Mouse (Mus musculus) testis, postnatal 10 days (tissue): ENCODE measurements around the gene Epor.

Source experiments
- DNase-seq: peaks from one replicate; pipeline ENCODE4 v3.0.0; 2021; ENCODE audit warnings: low spot score

The Epor gene

GRCm38 (mm10) chr9:21968883-21969282, 5.6 kb upstream of the Epor start:
- no peak for DNase-seq

GRCm38 (mm10) chr9:21962416-21963059, 768 bp downstream of the Epor start:
- peak; percentile 74 for DNase-seq

GRCm38 (mm10) chr9:21962010-21962409, 1.3 kb downstream of the Epor start:
- no peak for DNase-seq

DNA sequence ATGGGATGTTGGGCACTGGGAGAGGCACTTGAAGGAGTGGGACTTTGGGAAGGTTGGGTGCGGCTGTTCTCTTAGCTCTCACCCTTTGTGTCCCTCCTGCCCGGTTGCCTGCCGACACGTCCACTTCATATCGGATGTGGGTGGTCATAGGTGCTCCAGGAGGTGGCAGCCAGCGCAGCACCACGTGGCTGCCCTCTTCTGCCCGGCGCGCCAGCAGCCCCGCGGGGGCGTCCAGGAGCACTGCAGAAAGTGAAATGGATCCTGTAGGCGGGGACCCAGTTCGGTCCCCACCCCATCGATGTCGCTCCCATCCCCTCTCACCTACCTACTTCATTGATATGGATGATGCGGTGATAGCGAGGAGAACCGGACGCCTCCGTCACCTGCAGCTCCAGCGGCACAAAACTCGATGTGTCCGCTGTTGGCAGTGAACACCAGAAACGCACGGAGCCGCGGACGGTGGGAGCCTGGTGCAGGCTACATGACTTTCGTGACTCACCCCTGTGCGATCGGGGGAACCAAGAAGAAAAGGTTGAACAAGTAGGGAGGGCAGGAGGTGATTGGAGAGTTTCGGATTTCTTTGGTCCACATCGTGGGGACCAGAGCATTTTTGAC, 1.8 kb downstream of the Epor start:
- DNase-seq, result no peak

- DNase-seq, result no peak
Observed at GRCm38 (mm10) chr9:21960558-21961208, 2.6 kb downstream of the Epor start.

DNA sequence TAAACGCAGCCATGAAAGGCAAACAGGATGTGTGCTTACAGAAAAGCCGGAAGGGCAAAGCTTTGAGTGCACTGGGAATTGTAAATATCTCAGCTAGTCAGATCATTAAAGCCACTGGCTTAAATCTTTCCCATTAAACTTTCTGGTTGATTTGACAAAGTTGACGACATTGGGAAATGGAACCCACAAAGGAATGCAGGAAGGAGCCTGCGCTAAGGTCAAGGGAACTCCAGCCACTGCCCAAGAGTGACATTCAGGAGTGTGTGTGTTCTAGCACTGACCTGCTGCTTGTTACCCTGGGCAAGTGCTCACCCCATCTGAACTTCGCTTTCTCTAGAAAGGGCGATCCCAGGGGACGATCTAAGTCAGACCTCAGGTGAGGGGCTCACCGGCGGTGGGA, 3.2 kb downstream of the Epor start:
- DNase-seq, result no peak

- DNase-seq, result no peak
Observed at GRCm38 (mm10) chr9:21959244-21959643, 4.1 kb downstream of the Epor start.

DNA sequence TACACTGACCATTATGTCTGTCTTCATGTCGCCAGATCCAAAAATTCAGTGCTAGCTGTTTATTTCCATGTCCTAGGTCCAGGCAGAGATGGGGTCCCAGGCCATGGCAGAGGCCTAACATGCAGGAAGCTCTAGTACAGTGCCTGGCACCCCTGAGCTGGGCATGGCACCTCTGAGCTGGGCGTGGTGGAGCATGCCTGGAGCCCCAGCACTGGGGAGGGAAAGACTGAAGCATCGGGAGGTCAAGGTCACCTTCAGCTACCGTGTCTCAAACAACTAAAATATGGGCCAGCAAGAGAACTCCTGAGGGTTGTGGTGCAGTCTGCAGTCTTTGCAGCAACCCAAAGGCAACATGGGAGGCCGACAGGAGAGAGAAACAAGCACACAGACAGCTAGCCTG, 4.9 kb downstream of the Epor start:
- no peak for DNase-seq

DNA sequence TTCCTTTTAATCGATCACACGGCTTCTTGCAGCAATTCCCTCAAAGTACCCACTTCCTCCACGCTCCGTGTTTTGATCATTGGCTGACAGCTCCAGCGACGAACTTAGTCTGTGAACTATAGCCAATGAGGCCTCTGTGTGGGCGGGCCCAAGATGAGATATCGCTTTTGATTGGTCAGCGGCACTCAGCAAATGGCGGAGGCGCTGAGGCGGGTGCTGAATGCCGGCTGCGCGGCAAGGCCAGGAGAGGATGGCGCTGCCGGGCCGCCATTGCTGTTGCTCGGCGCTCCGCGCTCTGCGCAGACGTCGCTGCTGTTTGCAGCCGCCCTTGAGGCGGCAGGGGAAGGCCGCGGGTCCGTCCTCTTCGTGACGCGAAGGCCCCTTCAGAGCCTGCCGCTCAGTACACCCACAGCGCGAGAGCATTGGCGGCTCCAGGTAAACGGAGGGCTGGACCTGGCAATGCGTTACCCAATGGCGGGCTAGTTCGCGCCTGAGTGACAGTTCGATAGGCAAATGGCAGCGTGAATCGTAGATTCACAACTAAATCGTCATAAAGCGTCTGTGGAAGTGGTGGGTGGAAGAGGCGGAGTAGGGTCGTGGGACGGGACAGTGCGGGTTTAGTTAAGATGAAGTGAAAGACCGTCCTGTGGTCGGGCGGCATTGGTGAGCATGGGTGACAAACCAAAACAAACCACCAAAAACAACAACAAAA, 7.6 kb downstream of the Epor start, which contains the start of gene Swsap1:
Gene Swsap1 (plus strand): TSS at position 186 of the 712 bp plus-strand sequence.
- DNase-seq, result peak; percentile 97

GRCm38 (mm10) chr9:21955225-21955569, 8.1 kb downstream of the Epor start:
- no peak for DNase-seq

GRCm38 (mm10) chr9:21954635-21955034, 8.7 kb downstream of the Epor start:
- no peak for DNase-seq

DNA sequence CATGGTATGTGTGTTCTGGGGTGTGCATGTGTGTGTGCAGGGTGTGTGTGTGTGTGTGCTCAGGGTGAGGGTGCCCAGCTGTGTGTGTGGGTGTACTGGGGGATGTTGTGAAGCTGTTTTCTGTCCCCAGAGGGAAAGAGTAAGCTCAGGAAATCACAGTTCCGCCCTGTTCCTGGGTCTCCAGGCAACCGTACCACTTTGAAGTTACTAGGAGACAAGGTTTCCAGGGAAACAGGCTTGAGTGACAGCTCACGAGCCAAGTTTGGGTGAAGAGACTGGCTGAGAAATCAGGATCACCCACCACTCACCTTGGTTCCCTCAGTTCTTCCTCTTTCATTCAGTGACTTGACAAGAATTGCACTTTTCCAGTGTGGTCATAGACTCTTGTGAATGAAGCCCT, 9.7 kb downstream of the Epor start:
- DNase-seq, result no peak

DNA sequence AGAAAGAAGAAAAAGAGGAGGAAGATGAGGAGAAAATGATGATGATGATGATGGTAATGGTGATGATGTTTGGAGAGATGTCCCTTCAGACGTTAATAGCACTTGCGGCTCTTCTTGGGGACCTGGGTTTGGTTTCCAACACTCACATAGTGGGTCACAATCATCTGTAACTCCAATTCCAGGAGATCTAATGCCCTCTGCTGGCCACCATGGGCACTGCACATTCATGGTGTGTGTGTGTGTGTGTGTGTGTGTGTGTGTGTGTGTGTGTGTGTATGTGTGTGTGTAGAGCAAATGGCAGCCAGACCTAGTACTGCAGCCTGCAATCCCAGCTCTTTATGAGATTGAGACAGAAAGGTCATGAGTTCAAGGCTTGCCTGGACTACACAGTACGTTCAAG, 11.3 kb downstream of the Epor start:
- no peak for DNase-seq

GRCm38 (mm10) chr9:21950322-21950721, 13.0 kb downstream of the Epor start:
- DNase-seq, result peak; percentile 90

GRCm38 (mm10) chr9:21948790-21949189, 14.5 kb downstream of the Epor start:
- no peak for DNase-seq

DNA sequence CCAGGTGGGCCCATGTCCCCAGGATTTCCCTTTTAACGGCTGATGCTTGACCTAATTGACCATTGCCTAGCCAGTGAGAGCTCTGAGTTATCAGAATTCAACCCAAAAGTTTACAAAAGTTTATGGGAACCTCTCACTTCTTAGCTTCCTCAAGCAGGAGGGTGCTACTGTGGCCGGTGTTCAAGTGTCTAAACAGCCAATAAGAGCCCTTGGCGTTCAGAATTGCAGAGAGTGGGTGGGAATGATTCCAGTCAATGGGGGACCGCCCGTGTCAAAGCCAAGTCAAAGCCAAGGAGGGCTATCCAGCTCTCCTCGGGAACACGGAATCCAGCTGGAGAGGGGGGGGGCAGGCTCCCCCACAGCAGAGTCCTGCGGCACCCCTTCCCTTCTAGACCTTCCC, 15.2 kb downstream of the Epor start:
- no peak for DNase-seq

- DNase-seq, result no peak
Observed at GRCm38 (mm10) chr9:21947540-21948130, 15.7 kb downstream of the Epor start.

- DNase-seq, result no peak
Observed at GRCm38 (mm10) chr9:21944267-21944666, 19.0 kb downstream of the Epor start.

DNA sequence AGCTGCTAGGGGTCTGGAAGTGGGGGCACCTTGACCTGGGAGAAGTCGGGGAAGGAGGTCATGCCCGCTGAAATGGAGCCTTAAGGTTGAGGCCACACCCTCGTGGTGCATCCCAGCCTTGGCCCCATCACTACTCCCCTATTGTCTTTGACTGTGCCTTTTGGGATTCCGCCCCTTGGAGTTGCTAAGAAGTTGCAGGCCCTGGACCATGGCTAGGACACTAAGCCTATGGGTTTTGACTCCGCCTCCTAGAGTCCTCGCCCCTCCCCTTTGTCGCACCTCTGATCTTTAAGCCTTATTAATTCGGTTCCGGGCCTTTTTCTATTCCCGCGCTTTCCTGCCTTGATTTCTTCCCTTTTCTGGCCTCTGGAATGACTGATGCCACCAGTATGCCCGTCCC, 19.7 kb downstream of the Epor start:
- no peak for DNase-seq

DNA sequence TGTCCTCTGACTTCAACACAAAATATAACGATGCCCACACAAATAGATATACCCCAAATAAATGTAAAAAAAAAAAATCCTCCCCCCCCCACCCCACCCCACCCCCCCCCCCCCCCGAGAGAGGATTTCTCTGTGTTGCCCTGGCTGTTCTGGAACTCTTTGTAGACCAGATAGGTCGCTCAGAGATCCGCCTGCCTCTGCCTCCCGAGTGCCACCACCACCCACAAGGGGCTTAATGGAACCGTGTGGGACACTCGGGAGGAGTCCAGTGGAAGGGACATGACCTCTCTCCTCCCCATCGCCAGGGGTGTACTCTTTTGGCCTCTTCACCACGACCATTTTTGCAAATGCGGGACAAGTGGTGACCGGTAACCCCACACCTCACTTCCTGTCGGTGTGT, 20.3 kb downstream of the Epor start:
- no peak for DNase-seq

- DNase-seq, result no peak
Observed at GRCm38 (mm10) chr9:21938234-21938855, 25.0 kb downstream of the Epor start.

DNA sequence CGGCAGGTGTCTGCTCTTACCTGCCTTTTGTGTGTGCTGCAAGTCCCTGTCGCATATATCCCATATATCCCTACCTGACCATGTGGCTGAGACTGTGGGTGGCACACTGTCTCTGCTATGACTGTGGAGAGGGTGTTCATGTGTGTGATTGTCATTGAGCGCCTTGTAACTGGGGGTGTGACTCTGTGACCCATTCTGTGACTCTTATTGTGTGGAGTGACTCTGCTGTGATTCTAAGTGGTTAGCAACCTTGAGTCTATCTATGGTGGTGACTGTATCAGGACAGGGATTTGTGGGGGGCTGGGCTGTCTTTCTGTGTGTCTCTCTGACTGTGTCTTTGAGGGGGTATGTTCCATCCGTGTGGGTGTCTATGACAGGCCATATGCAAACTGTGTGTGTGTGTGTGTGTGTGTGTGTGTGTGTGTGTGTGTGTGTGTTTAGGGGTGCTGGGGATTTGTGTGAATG, 25.6 kb downstream of the Epor start:
- DNase-seq, result no peak
